Mouse (Mus musculus) Patski (cell line): Measurements from ENCODE around the gene Zdhhc18. TPM values are rescaled to one million over a fixed set of nuclear protein-coding genes. Genes with fewer than 3 reads are reported as not detected.
"Not testable (repeated sequence)": the region's sequence is repeated elsewhere in the genome, so short reads cannot be mapped to it uniquely, and the experiment has no call there.

Source experiments
- ATAC-seq: fragments of 100-300 bp; one replicate; pipeline ENCODE4 v1.8.0; 2021
- CTCF ChIA-PET: fragments of 350-600 bp; sonication (Branson Sonifier 250); formaldehyde crosslinking; loops from one replicate; lab custom pipeline; 2022; ENCODE audit warnings: inconsistent platforms; lab: Charles Lee
- POLR2A ChIA-PET: fragments of 350-600 bp; sonication (Branson Sonifier 250); formaldehyde crosslinking; loops from one replicate; lab custom pipeline; 2022; ENCODE audit warnings: antibody characterized with exemption, inconsistent platforms; lab: Charles Lee
- DNase-seq: peaks from one replicate; pipeline ENCODE4 v3.0.0-alpha.2; 2011; ENCODE audit warnings: low read depth, low spot score
- H3K27me3 ChIP-seq: fragments of 371-371 bp; one replicate; pipeline ENCODE4 v1.5.1; 2021
- CTCF ChIP-seq: fragments of 100-300 bp; IDR thresholded peaks from one replicate; pipeline ENCODE4 v1.5.1; 2021
- in situ Hi-C: fragments of 300-500 bp; cut with MboI; formaldehyde crosslinking; loops from 3 replicates; pipeline ENCODE4 v1.11.1; 2018; ENCODE audit warnings: low pct_unique_long_range_greater_than_20kb, mixed read lengths
- polyA plus RNA-seq: library from polyadenylated mRNA; unstranded; gene quantifications from one replicate; pipeline ENCODE4 v1.2.3, GENCODE M21; 2021

The Zdhhc18 gene
- polyA plus RNA-seq, 1 experiment from 2014 or later: 48.3 TPM

GRCm38 (mm10) chr4:133656294-133656693 lies 6.3 kb upstream of the Zdhhc18 start:
- CTCF ChIA-PET: interaction anchor here (1.8 kb wide), 1 partner anchor 13 kb away, joined by 8 read pairs; no protein-coding TSS in a partner anchor
- ATAC-seq: no peak
- no peaks in the 10 kb centered on the region for H3K27me3 ChIP-seq
- no peak for TF ChIP-seq CTCF
- DNase-seq: no peak
- in situ Hi-C loops: no loop called here
- POLR2A ChIA-PET: interaction anchor here (0.5 kb wide), 1 partner anchor 860 kb away, joined by 3 read pairs; no protein-coding TSS in a partner anchor

GRCm38 (mm10) chr4:133654070-133654469 lies 4.1 kb upstream of the Zdhhc18 start:
- POLR2A ChIA-PET: interaction anchor here (0.6 kb wide), 1 partner anchor 169 kb away, joined by 3 read pairs; no protein-coding TSS in a partner anchor
- ATAC-seq, in situ Hi-C loops, DNase-seq, CTCF ChIA-PET, H3K27me3 ChIP-seq: not testable (repeated sequence)
- peak; percentile 11 for TF ChIP-seq CTCF

GRCm38 (mm10) chr4:133652746-133653145 lies 2.8 kb upstream of the Zdhhc18 start:
- POLR2A ChIA-PET: no interaction called here
- in situ Hi-C loops: no loop called here
- no peak for TF ChIP-seq CTCF
- ATAC-seq: no peak
- DNase-seq: no peak
- CTCF ChIA-PET: interaction anchor here (3.3 kb wide), 1 partner anchor 59 kb away, joined by 30 read pairs; no protein-coding TSS in a partner anchor
- no peaks in the 10 kb centered on the region for H3K27me3 ChIP-seq

GRCm38 (mm10) chr4:133651986-133652385 lies 2.0 kb upstream of the Zdhhc18 start:
- DNase-seq: no peak
- ATAC-seq: no peak
- ChIA-PET POLR2A (no interaction called here), CTCF (interaction anchor here (1.1 to 3.3 kb wide), 4 partner anchors 9 to 59 kb away, joined by 3 to 30 read pairs (median 5); no protein-coding TSS in a partner anchor)
- in situ Hi-C loops: no loop called here
- TF ChIP-seq CTCF: no peak
- no peaks in the 10 kb centered on the region for H3K27me3 ChIP-seq

- ATAC-seq (no peak), DNase-seq (no peak)
- TF ChIP-seq CTCF: no peak
- POLR2A ChIA-PET: no interaction called here
- in situ Hi-C loops: no loop called here
- no peaks in the 10 kb centered on the region for H3K27me3 ChIP-seq
- CTCF ChIA-PET: interaction anchor here (1.1 to 3.3 kb wide), 4 partner anchors 10 to 58 kb away, joined by 3 to 30 read pairs (median 5); no protein-coding TSS in a partner anchor
Observed at GRCm38 (mm10) chr4:133651445-133651844, 1.5 kb upstream of the Zdhhc18 start.

GRCm38 (mm10) chr4:133649464-133649863 lies 490 bp downstream of the Zdhhc18 start:
- CTCF ChIA-PET: interaction anchor here (1.0 to 3.3 kb wide), 13 partner anchors 8 to 56 kb away, joined by 3 to 30 read pairs (median 6); no protein-coding TSS in a partner anchor
- DNase-seq, in situ Hi-C loops, H3K27me3 ChIP-seq, ATAC-seq, POLR2A ChIA-PET: not testable (repeated sequence)

GRCm38 (mm10) chr4:133645680-133646079 lies 4.3 kb downstream of the Zdhhc18 start:
- ChIA-PET CTCF (interaction anchor here (1.3 to 1.6 kb wide), 2 partner anchors 14 to 52 kb away, joined by 3 read pairs; no protein-coding TSS in a partner anchor), POLR2A (no interaction called here)

GRCm38 (mm10) chr4:133645195-133645594 lies 4.8 kb downstream of the Zdhhc18 start:
- CTCF ChIA-PET: interaction anchor here (1.3 to 1.6 kb wide), 2 partner anchors 13 to 52 kb away, joined by 3 read pairs; no protein-coding TSS in a partner anchor
- TF ChIP-seq CTCF: peak; percentile 18
- POLR2A ChIA-PET: no interaction called here
- DNase-seq (no peak), ATAC-seq (no peak)
- in situ Hi-C loops: no loop called here
- H3K27me3 ChIP-seq: no peaks in the 10 kb centered on the region

More at GRCm38 (mm10) chr4:133645680-133646079, 4.3 kb downstream of the Zdhhc18 start:
- TF ChIP-seq CTCF: no peak
- DNase-seq (no peak), ATAC-seq (no peak)
- in situ Hi-C loops: no loop called here
- no peaks in the 10 kb centered on the region for H3K27me3 ChIP-seq

- TF ChIP-seq CTCF: no peak
- ATAC-seq: no peak
- DNase-seq: no peak
- ChIA-PET POLR2A (no interaction called here), CTCF (interaction anchor here (1.2 to 1.6 kb wide), 3 partner anchors 13 to 23 kb away, joined by 3 to 5 read pairs (median 5); no protein-coding TSS in a partner anchor)
- in situ Hi-C loops: no loop called here
- H3K27me3 ChIP-seq: no peaks in the 10 kb centered on the region
Observed at GRCm38 (mm10) chr4:133634043-133634410, 15.9 kb downstream of the Zdhhc18 start.

- ChIA-PET CTCF (interaction anchor here (1.2 to 1.8 kb wide), 4 partner anchors 13 to 22 kb away, joined by 3 to 6 read pairs (median 5); partner anchors contain the start of gene Zdhhc18), POLR2A (no interaction called here)
- H3K27me3 ChIP-seq: no peaks in the 10 kb centered on the region
- in situ Hi-C loops: no loop called here
- no peak for TF ChIP-seq CTCF
- peak; percentile 76 for ATAC-seq
- no peak for DNase-seq
Observed at GRCm38 (mm10) chr4:133633332-133634042, 16.5 kb downstream of the Zdhhc18 start.
